9 mouse cellular contexts compared by ENCODE assay signal in genomic region chr1:86046833-86047563, GRCm38 (mm10). TPM values are rescaled to one million over a fixed set of nuclear protein-coding genes. Genes with fewer than 3 reads are reported as not detected.
DNase-seq lines count a peak whose midpoint lies in the region; ATAC-seq and TF ChIP-seq lines count a peak whose summit lies in the region.
"Had no signal": no experiment of that assay in that cellular context is flagged by ENCODE, and none has a peak within 500 bp of the region (broad histone marks: within the 10 kb centered on the region; RNA-seq: fewer than 3 reads in every experiment).

No protein-coding gene starts in this region.

- TF ChIP-seq CTCF in cerebellum, adult 2 months (IDR thresholded peaks at IDR 0.05; ENCODE audit: borderline replicate concordance, insufficient read depth, low read depth, low read length) = no peak

- no peak for DNase-seq in heart, adult 8-10 months (ENCODE audit: low spot score)
- DNase-seq in embryonic facial prominence, embryonic 10.5 days (ENCODE audit: low spot score) = peak; percentile 23
- DNase-seq in induced T-regulatory cell, adult 2 months (ENCODE audit: low read depth) = peak; percentile 27
- no peak for DNase-seq in cerebellum, adult 2 months
- no peak for DNase-seq in B cell, adult 2 months

- no peak for ATAC-seq in heart, embryonic 16.5 days (replicated peaks; ENCODE audit: extremely low read depth, insufficient read depth, low FRiP score)
- peak; percentile 29; the same call in 1 of the 2 replicates for ATAC-seq in midbrain, embryonic 15.5 days (replicated peaks)
- no peak for ATAC-seq in monocyte, adult 5-6 weeks (replicated peaks; ENCODE audit: insufficient number of reproducible peaks, low FRiP score, low TSS enrichment, poor library complexity, severe bottlenecking)

- peak overlapping the region; percentile 66 for H3K4me3 ChIP-seq in heart, embryonic 16.5 days (ENCODE audit: low read length)
- H3K4me3 ChIP-seq in embryonic facial prominence, embryonic 10.5 days = peak overlapping the region; percentile 74
- peak overlapping the region; percentile 62 for H3K4me3 ChIP-seq in midbrain, embryonic 15.5 days
- H3K4me3 ChIP-seq in cerebellum, adult 2 months (replicated peaks; ENCODE audit: insufficient read depth, low read depth, low read length) = no peak overlapping the region

- H3K27me3 ChIP-seq in heart, embryonic 16.5 days (ENCODE audit: control insufficient read depth, insufficient read depth, low read length) = peaks cover 34% of the 10 kb centered on the region
- H3K27me3 ChIP-seq in embryonic facial prominence, embryonic 10.5 days (replicated peaks; ENCODE audit: low read depth, poor library complexity, severe bottlenecking) = peaks cover 72% of the 10 kb centered on the region
- H3K27me3 ChIP-seq in midbrain, embryonic 15.5 days (replicated peaks) = peaks cover 50% of the 10 kb centered on the region
- H3K27me3 ChIP-seq in cerebellum, adult 2 months (ENCODE audit: control insufficient read depth, insufficient read depth, low read length) = peaks cover 2% of the 10 kb centered on the region; the same call in 1 of the 2 replicates

- TF ChIP-seq POLR2A in cerebellum, adult 2 months (IDR thresholded peaks at IDR 0.05; ENCODE audit: borderline replicate concordance, insufficient read depth, low read length) = no peak

- peaks cover 12% of the 10 kb centered on the region for H3K4me1 ChIP-seq in heart, embryonic 16.5 days (ENCODE audit: control insufficient read depth, insufficient read depth, low read length)
- peaks cover 18% of the 10 kb centered on the region for H3K4me1 ChIP-seq in embryonic facial prominence, embryonic 10.5 days
- H3K4me1 ChIP-seq in midbrain, embryonic 15.5 days = peaks cover 13% of the 10 kb centered on the region
- no peaks in the 10 kb centered on the region for H3K4me1 ChIP-seq in cerebellum, adult 2 months (ENCODE audit: control insufficient read depth, insufficient read depth, low read length)

- H3K4me2 ChIP-seq in heart, embryonic 16.5 days (ENCODE audit: low read depth, low read length) = peak overlapping the region; percentile 98
- H3K4me2 ChIP-seq in midbrain, embryonic 15.5 days = peak overlapping the region; percentile 89

- H3K9me3 ChIP-seq in heart, embryonic 16.5 days (replicated peaks; ENCODE audit: control insufficient read depth, low read length) = no peaks in the 10 kb centered on the region; the same call in 1 of the 2 replicates
- H3K9me3 ChIP-seq in embryonic facial prominence, embryonic 10.5 days = peaks cover 3% of the 10 kb centered on the region; the same call in 1 of the 2 replicates
- no peaks in the 10 kb centered on the region for H3K9me3 ChIP-seq in midbrain, embryonic 15.5 days

- H3K36me3 ChIP-seq in heart, embryonic 16.5 days (ENCODE audit: control insufficient read depth, insufficient read depth) = no peaks in the 10 kb centered on the region
- no peaks in the 10 kb centered on the region for H3K36me3 ChIP-seq in embryonic facial prominence, embryonic 10.5 days (replicated peaks)
- H3K36me3 ChIP-seq in midbrain, embryonic 15.5 days (replicated peaks) = no peaks in the 10 kb centered on the region
- H3K36me3 ChIP-seq: G1E had no signal

- no peak overlapping the region for H3K9ac ChIP-seq in heart, embryonic 16.5 days (ENCODE audit: low read length)
- H3K9ac ChIP-seq in midbrain, embryonic 15.5 days = peak overlapping the region; percentile 6; the same call in 1 of the 2 replicates

- H3K27ac ChIP-seq in heart, embryonic 16.5 days (ENCODE audit: low read length) = no peak overlapping the region
- no peak overlapping the region for H3K27ac ChIP-seq in embryonic facial prominence, embryonic 10.5 days (replicated peaks)
- H3K27ac ChIP-seq in midbrain, embryonic 15.5 days = no peak overlapping the region
- H3K27ac ChIP-seq in cerebellum, adult 2 months (ENCODE audit: insufficient read depth, low read length) = no peak overlapping the region

- 22% methylated on average over 24 of the region's 24 CpGs for WGBS in heart, embryonic 16.5 days
- WGBS in embryonic facial prominence, embryonic 10.5 days = 6% methylated on average over 24 of the region's 24 CpGs
- WGBS in midbrain, embryonic 15.5 days = 11% methylated on average over 24 of the region's 24 CpGs
- 44% methylated on average over 24 of the region's 24 CpGs for WGBS in cerebellum, adult 2 months

RNA-seq across cellular contexts. Expression of gene 2810459M11Rik, which starts 1.3 kb away (rescaled TPM):
- 0.21 and 0.24 TPM in 2 replicates for polyA plus RNA-seq in heart, embryonic 16.5 days (2015; fragmentation: Nextera tagmentation; extraction: Ambion mirVana)
- not detected for total RNA-seq in heart, adult 8-10 months (2022)
- polyA plus RNA-seq in embryonic facial prominence, embryonic 10.5 days (2016; fragmentation: Nextera tagmentation; extraction: Ambion mirVana) = 0.21 and 0.33 TPM in 2 replicates
- polyA plus RNA-seq in midbrain, embryonic 15.5 days (2015; fragmentation: Nextera tagmentation; extraction: Ambion mirVana) = 8.6 and 9.7 TPM in 2 replicates
- 6.0 and 6.9 TPM in 2 replicates for polyA plus RNA-seq in cerebellum, adult 2 months (2012; rRNA removed)
- total RNA-seq in monocyte, adult 5-6 weeks (2017) = 0.21 TPM in 1 of 3 replicates, not detected in the others
- polyA plus RNA-seq: G1E had no signal

RNA-seq across cellular contexts. Expression of gene Psmd1, which starts 17.2 kb away (rescaled TPM):
- 131 and 142 TPM in 2 replicates for polyA plus RNA-seq in heart, embryonic 16.5 days (2015; fragmentation: Nextera tagmentation; extraction: Ambion mirVana)
- total RNA-seq in heart, adult 8-10 months (2022) = 100 to 1,000 TPM in 3 of 4 experiments, 10 to 100 TPM in 1; 95.7 to 115 (median 109) TPM
- polyA plus RNA-seq in embryonic facial prominence, embryonic 10.5 days (2016; fragmentation: Nextera tagmentation; extraction: Ambion mirVana) = 228 and 231 TPM in 2 replicates
- polyA plus RNA-seq in midbrain, embryonic 15.5 days (2015; fragmentation: Nextera tagmentation; extraction: Ambion mirVana) = 191 TPM in 2 replicates
- 81.1 and 84.2 TPM in 2 replicates for polyA plus RNA-seq in cerebellum, adult 2 months (2012; rRNA removed)
- total RNA-seq in monocyte, adult 5-6 weeks (2017) = 67.2 to 76.2 TPM (median 72.3 TPM) in 3 replicates

RNA-seq across cellular contexts. Expression of gene Spata3, which starts 30.4 kb away (rescaled TPM):
- not detected in 2 replicates for polyA plus RNA-seq in heart, embryonic 16.5 days (2015; fragmentation: Nextera tagmentation; extraction: Ambion mirVana)
- not detected for total RNA-seq in heart, adult 8-10 months (2022)
- polyA plus RNA-seq in embryonic facial prominence, embryonic 10.5 days (2016; fragmentation: Nextera tagmentation; extraction: Ambion mirVana) = not detected in 2 replicates
- polyA plus RNA-seq in midbrain, embryonic 15.5 days (2015; fragmentation: Nextera tagmentation; extraction: Ambion mirVana) = 0.35 and 0.52 TPM in 2 replicates
- 0.95 and 1.0 TPM in 2 replicates for polyA plus RNA-seq in cerebellum, adult 2 months (2012; rRNA removed)
- total RNA-seq in monocyte, adult 5-6 weeks (2017) = not detected in 3 replicates
- total RNA-seq: G1E had no signal
- polyA plus RNA-seq: G1E had no signal

Comparison
In these comparisons a context has a peak if more than half of its experiments do, and no peak if none do; other contexts are left out.
1. DNase-seq: peak in embryonic facial prominence, embryonic 10.5 days (single experiment) and induced T-regulatory cell, adult 2 months (single experiment); none in heart, adult 8-10 months (single experiment), cerebellum, adult 2 months (0 of 2) and B cell, adult 2 months (0 of 2).